Mouse (Mus musculus) midbrain, embryonic 10.5 days (tissue): Measurements from ENCODE around the gene Calhm3. TPM values are rescaled to one million over a fixed set of nuclear protein-coding genes. Genes with fewer than 3 reads are reported as not detected.

Source experiments
- DNase-seq: peaks from one replicate; pipeline ENCODE4 v3.0.0-alpha.2; 2017; ENCODE audit warnings: low spot score
- H3K27ac ChIP-seq: fragments of 300-500 bp; sonication (generic); replicated peaks from 2 replicates; pipeline ENCODE4 v1.5.1; 2016; ENCODE audit warnings: mild to moderate bottlenecking
- H3K27me3 ChIP-seq: fragments of 300-500 bp; sonication (generic); 2 replicates; pipeline ENCODE4 v1.6.1; 2016; ENCODE audit warnings: low read depth, mild to moderate bottlenecking; ENCODE audit not compliant: poor library complexity, severe bottlenecking
- H3K36me3 ChIP-seq: fragments of 300-500 bp; sonication (generic); 2 replicates; pipeline ENCODE4 v1.6.1; 2016; ENCODE audit warnings: mild to moderate bottlenecking, moderate library complexity
- H3K4me1 ChIP-seq: fragments of 300-500 bp; sonication (generic); 2 replicates; pipeline ENCODE4 v1.6.1; 2016
- H3K4me3 ChIP-seq: fragments of 300-500 bp; sonication (generic); 2 replicates; pipeline ENCODE4 v1.5.1; 2016; ENCODE audit warnings: mild to moderate bottlenecking, moderate library complexity
- H3K9me3 ChIP-seq: fragments of 300-500 bp; sonication (generic); replicated peaks from 2 replicates; pipeline ENCODE4 v1.6.1; 2016; ENCODE audit warnings: mild to moderate bottlenecking
- WGBS: fragments of 180-500 bp; shearing (Covaris S2); methylation state at CpG from one replicate; pipeline ENCODE4 v1.1.7; 2016; 5-methylcytosine and 5-hydroxymethylcytosine counted together
- polyA plus RNA-seq: library from polyadenylated mRNA; unstranded; fragments of >200 nt; fragmentation: Nextera tagmentation; extraction: Ambion mirVana; gene quantifications from 2 replicates; pipeline ENCODE4 v1.2.1, GENCODE M21; 2016

Gene Calhm3
- polyA plus RNA-seq, 1 experiment from 2014 or later: not detected

GRCm38 (mm10) chr19:47180011-47180410 lies 22.4 kb upstream of the Calhm3 start:
- Histone ChIP-seq H3K36me3 (no peaks in the 10 kb centered on the region), H3K4me3 (peak overlapping the region; percentile 78; the same call in 1 of the 2 replicates), H3K27ac (no peak overlapping the region), H3K4me1 (peaks cover 31% of the 10 kb centered on the region), H3K27me3 (peaks cover 68% of the 10 kb centered on the region), H3K9me3 (peaks cover 11% of the 10 kb centered on the region)
- 10% methylated on average over 8 of the region's 8 CpGs for WGBS
- DNase-seq: no peak

GRCm38 (mm10) chr19:47179272-47179809 lies 21.8 kb upstream of the Calhm3 start:
- Histone ChIP-seq H3K27me3 (peaks cover 68% of the 10 kb centered on the region), H3K4me3 (peak overlapping the region; percentile 78), H3K9me3 (peaks cover 11% of the 10 kb centered on the region), H3K4me1 (peaks cover 29% of the 10 kb centered on the region), H3K36me3 (no peaks in the 10 kb centered on the region), H3K27ac (peak overlapping the region; percentile 74)
- peak; percentile 35 for DNase-seq
- whole genome bisulfite sequencing: under 1% methylated on average over 37 of the region's 42 CpGs

GRCm38 (mm10) chr19:47178431-47179271 lies 21.1 kb upstream of the Calhm3 start, which contains the start of gene Neurl1a:
Gene Neurl1a, plus strand, starts transcription at chr19:47178820.
- DNase-seq: peak; percentile 74
- under 1% methylated on average over 98 of the region's 98 CpGs for WGBS
- H3K27ac ChIP-seq: peak within 1 kb of the TSS; percentile 74
- peaks cover 25% of the 10 kb centered on the region for H3K4me1 ChIP-seq
- H3K27me3 ChIP-seq: peaks cover 66% of the 10 kb centered on the region
- H3K36me3 ChIP-seq: no peaks in the 10 kb centered on the region
- H3K9me3 ChIP-seq: peaks cover 11% of the 10 kb centered on the region
- H3K4me3 ChIP-seq: peak within 1 kb of the TSS; percentile 78

GRCm38 (mm10) chr19:47178001-47178400 lies 20.4 kb upstream of the Calhm3 start:
- 18% methylated on average over 10 of the region's 10 CpGs for WGBS
- H3K4me1 ChIP-seq: peaks cover 22% of the 10 kb centered on the region
- no peaks in the 10 kb centered on the region for H3K36me3 ChIP-seq
- peaks cover 11% of the 10 kb centered on the region for H3K9me3 ChIP-seq
- no peak for DNase-seq
- H3K27me3 ChIP-seq: peaks cover 66% of the 10 kb centered on the region
- no peak overlapping the region for H3K27ac ChIP-seq
- H3K4me3 ChIP-seq: peak overlapping the region; percentile 78

- no peak overlapping the region for H3K4me3 ChIP-seq
- no peaks in the 10 kb centered on the region for H3K36me3 ChIP-seq
- no peak for DNase-seq
- H3K4me1 ChIP-seq: peaks cover 22% of the 10 kb centered on the region
- H3K9me3 ChIP-seq: peaks cover 8% of the 10 kb centered on the region
- H3K27ac ChIP-seq: no peak overlapping the region
- 78% methylated on average over 2 of the region's 2 CpGs for WGBS
- peaks cover 65% of the 10 kb centered on the region for H3K27me3 ChIP-seq
Observed at GRCm38 (mm10) chr19:47176916-47177505, 19.4 kb upstream of the Calhm3 start.

GRCm38 (mm10) chr19:47175472-47175871 lies 17.9 kb upstream of the Calhm3 start:
- H3K27me3 ChIP-seq: peaks cover 50% of the 10 kb centered on the region
- no peak for DNase-seq
- 74% methylated on average over 2 of the region's 2 CpGs for WGBS
- no peaks in the 10 kb centered on the region for H3K36me3 ChIP-seq
- peaks cover 22% of the 10 kb centered on the region for H3K4me1 ChIP-seq
- H3K4me3 ChIP-seq: no peak overlapping the region
- H3K9me3 ChIP-seq: no peaks in the 10 kb centered on the region
- H3K27ac ChIP-seq: no peak overlapping the region

- 55% methylated on average over 3 of the region's 3 CpGs for WGBS
- H3K4me1 ChIP-seq: peaks cover 16% of the 10 kb centered on the region
- H3K27me3 ChIP-seq: peaks cover 40% of the 10 kb centered on the region
- no peaks in the 10 kb centered on the region for H3K36me3 ChIP-seq
- DNase-seq: no peak
- no peaks in the 10 kb centered on the region for H3K9me3 ChIP-seq
- no peak overlapping the region for H3K4me3 ChIP-seq
- no peak overlapping the region for H3K27ac ChIP-seq
Observed at GRCm38 (mm10) chr19:47174515-47174914, 17.0 kb upstream of the Calhm3 start.

- Histone ChIP-seq H3K36me3 (no peaks in the 10 kb centered on the region), H3K4me3 (no peak overlapping the region), H3K27me3 (no peaks in the 10 kb centered on the region), H3K4me1 (peaks cover 27% of the 10 kb centered on the region), H3K27ac (no peak overlapping the region), H3K9me3 (0 out of 2 replicates have a peak, but pooled peaks cover 3% of the 10 kb centered on the region)
- peak; percentile 85 for DNase-seq
- WGBS: 28% methylated on average over 11 of the region's 11 CpGs
Observed at GRCm38 (mm10) chr19:47168793-47169412, 11.3 kb upstream of the Calhm3 start.

GRCm38 (mm10) chr19:47168223-47168622 lies 10.7 kb upstream of the Calhm3 start:
- Histone ChIP-seq H3K4me1 (peaks cover 28% of the 10 kb centered on the region), H3K36me3 (no peaks in the 10 kb centered on the region), H3K9me3 (0 out of 2 replicates have a peak, but pooled peaks cover 3% of the 10 kb centered on the region), H3K4me3 (0 out of 2 replicates have a peak overlapping the region, but pooled peaks have one; percentile 26), H3K27ac (no peak overlapping the region), H3K27me3 (no peaks in the 10 kb centered on the region)
- whole genome bisulfite sequencing: 8% methylated on average over 13 of the region's 13 CpGs
- DNase-seq: peak; percentile 43

GRCm38 (mm10) chr19:47167617-47168214 lies 10.2 kb upstream of the Calhm3 start:
- Histone ChIP-seq H3K36me3 (no peaks in the 10 kb centered on the region), H3K4me3 (no peak overlapping the region), H3K4me1 (peaks cover 30% of the 10 kb centered on the region), H3K27me3 (no peaks in the 10 kb centered on the region), H3K9me3 (0 out of 2 replicates have a peak, but pooled peaks cover 3% of the 10 kb centered on the region), H3K27ac (no peak overlapping the region)
- DNase-seq: peak; percentile 22
- WGBS: 44% methylated on average over 7 of the region's 7 CpGs

- H3K4me3 ChIP-seq: no peak overlapping the region
Observed at GRCm38 (mm10) chr19:47166758-47167157, 9.2 kb upstream of the Calhm3 start.

GRCm38 (mm10) chr19:47163176-47163744 lies 5.7 kb upstream of the Calhm3 start:
- H3K27me3 ChIP-seq: no peaks in the 10 kb centered on the region
- no peaks in the 10 kb centered on the region for H3K36me3 ChIP-seq
- 0 out of 2 replicates have a peak, but pooled peaks cover 3% of the 10 kb centered on the region for H3K9me3 ChIP-seq
- DNase-seq: no peak
- peaks cover 23% of the 10 kb centered on the region for H3K4me1 ChIP-seq
- H3K4me3 ChIP-seq: no peak overlapping the region
- 95% methylated on average over 6 of the region's 6 CpGs for WGBS
- no peak overlapping the region for H3K27ac ChIP-seq

More at GRCm38 (mm10) chr19:47166758-47167157, 9.2 kb upstream of the Calhm3 start:
- Histone ChIP-seq H3K9me3 (0 out of 2 replicates have a peak, but pooled peaks cover 3% of the 10 kb centered on the region), H3K27ac (peak overlapping the region; percentile 75), H3K4me1 (peaks cover 30% of the 10 kb centered on the region), H3K36me3 (no peaks in the 10 kb centered on the region), H3K27me3 (no peaks in the 10 kb centered on the region)
- peak; percentile 68 for DNase-seq
- 13% methylated on average over 3 of the region's 3 CpGs for WGBS
